Mouse (Mus musculus) hindbrain, embryonic 13.5 days (tissue): ENCODE measurements around the gene Cracr2a. TPM values are rescaled to one million over a fixed set of nuclear protein-coding genes. Genes with fewer than 3 reads are reported as not detected.

Experiments
- ATAC-seq: fragments of 200-750 bp; cut with Nextera tagmentation; 2 replicates; pipeline ENCODE4 v1.8.0; 2017; ENCODE audit warnings: moderate TSS enrichment; ENCODE audit not compliant: low FRiP score
- H3K27ac ChIP-seq: fragments of 300-500 bp; sonication (generic); 2 replicates; pipeline ENCODE4 v1.5.1; 2015; ENCODE audit warnings: inconsistent platforms, mild to moderate bottlenecking, moderate library complexity
- H3K27me3 ChIP-seq: fragments of 300-500 bp; sonication (generic); 2 replicates; pipeline ENCODE4 v1.6.1; 2015; ENCODE audit warnings: mild to moderate bottlenecking, inconsistent platforms
- H3K36me3 ChIP-seq: fragments of 300-500 bp; sonication (generic); 2 replicates; pipeline ENCODE4 v1.6.1; 2015; ENCODE audit warnings: mild to moderate bottlenecking, inconsistent platforms
- H3K4me1 ChIP-seq: fragments of 300-500 bp; sonication (generic); replicated peaks from 2 replicates; pipeline ENCODE4 v1.6.1; 2015; ENCODE audit warnings: inconsistent platforms
- H3K4me2 ChIP-seq: fragments of 300-500 bp; sonication (generic); 2 replicates; pipeline ENCODE4 v1.6.1; 2015; ENCODE audit warnings: inconsistent platforms, mild to moderate bottlenecking, moderate library complexity
- H3K4me3 ChIP-seq: fragments of 300-500 bp; sonication (generic); 2 replicates; pipeline ENCODE4 v1.5.1; 2015; ENCODE audit warnings: mild to moderate bottlenecking, inconsistent platforms
- H3K9ac ChIP-seq: fragments of 300-500 bp; sonication (generic); 2 replicates; pipeline ENCODE4 v1.6.1; 2015; ENCODE audit warnings: mild to moderate bottlenecking, inconsistent platforms
- H3K9me3 ChIP-seq: fragments of 300-500 bp; sonication (generic); 2 replicates; pipeline ENCODE4 v1.6.1; 2016; ENCODE audit warnings: inconsistent platforms
- WGBS: fragments of 180-500 bp; shearing (Covaris S2); methylation state at CpG from one replicate; pipeline ENCODE4 v1.1.7; 2015; 5-methylcytosine and 5-hydroxymethylcytosine counted together
- polyA plus RNA-seq: library from polyadenylated mRNA; unstranded; fragments of >200 nt; fragmentation: Nextera tagmentation; extraction: Ambion mirVana; gene quantifications from 2 replicates; pipeline ENCODE4 v1.2.1, GENCODE M21; 2015

Gene Cracr2a
- polyA plus RNA-seq, 1 experiment from 2014 or later: 0.77 TPM

- Histone ChIP-seq H3K9ac (no peak overlapping the region), H3K4me2 (no peak overlapping the region), H3K27ac (no peak overlapping the region), H3K4me1 (peaks cover 4% of the 10 kb centered on the region; the same call in 1 of the 2 replicates), H3K4me3 (no peak overlapping the region), H3K9me3 (no peaks in the 10 kb centered on the region), H3K27me3 (0 out of 2 replicates have a peak, but pooled peaks cover 8% of the 10 kb centered on the region), H3K36me3 (no peaks in the 10 kb centered on the region)
- 60% methylated on average over 2 of the region's 2 CpGs for WGBS
- no peak for ATAC-seq
Observed at GRCm38 (mm10) chr6:127538118-127538517, 23.0 kb upstream of the Cracr2a start.

DNA sequence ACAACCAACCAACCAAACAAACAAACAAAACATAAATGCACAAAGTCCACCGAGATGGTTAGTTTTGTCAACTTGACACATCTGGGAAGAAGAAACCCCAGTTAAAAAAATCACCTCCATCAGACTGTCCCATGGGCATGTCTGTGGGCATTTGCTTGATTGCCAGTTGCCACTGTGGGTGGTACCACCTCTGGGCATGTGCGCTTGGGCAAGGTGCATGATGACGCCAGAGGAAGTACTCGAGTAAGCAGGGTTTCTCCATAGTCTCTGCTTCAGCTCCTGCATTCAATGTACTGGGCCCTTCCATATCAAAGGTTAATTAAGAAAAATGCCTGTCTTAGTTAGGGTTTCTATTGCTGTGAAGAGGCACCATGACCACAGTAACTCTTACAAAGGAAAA, 21.9 kb upstream of the Cracr2a start:
- Histone ChIP-seq H3K27me3 (0 out of 2 replicates have a peak, but pooled peaks cover 11% of the 10 kb centered on the region), H3K9me3 (no peaks in the 10 kb centered on the region), H3K27ac (no peak overlapping the region), H3K36me3 (no peaks in the 10 kb centered on the region), H3K4me3 (no peak overlapping the region), H3K4me2 (no peak overlapping the region), H3K4me1 (peaks cover 4% of the 10 kb centered on the region; the same call in 1 of the 2 replicates), H3K9ac (no peak overlapping the region)
- ATAC-seq: no peak
- 91% methylated on average over 4 of the region's 4 CpGs for WGBS

DNA sequence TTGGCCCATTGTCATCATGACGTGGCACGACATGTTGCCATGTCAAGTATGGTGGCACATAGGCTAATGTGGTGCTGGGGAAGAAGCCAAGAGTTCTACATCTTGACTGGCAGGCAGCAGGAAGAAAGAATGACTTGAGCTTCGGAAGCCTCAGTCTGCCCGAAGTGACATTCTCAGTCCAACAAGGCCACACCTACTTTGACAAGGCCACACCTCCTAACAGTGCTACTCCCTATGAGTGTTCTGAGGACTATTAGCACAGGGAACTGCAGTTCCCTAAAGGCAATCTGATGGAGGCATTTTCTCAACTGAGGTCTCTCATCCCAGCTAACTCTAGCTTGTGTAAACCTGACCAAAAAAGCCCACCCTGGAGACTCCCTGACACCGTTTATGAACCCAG, 21.5 kb upstream of the Cracr2a start:
- Histone ChIP-seq H3K4me1 (peaks cover 4% of the 10 kb centered on the region; the same call in 1 of the 2 replicates), H3K27me3 (0 out of 2 replicates have a peak, but pooled peaks cover 11% of the 10 kb centered on the region), H3K27ac (no peak overlapping the region), H3K4me2 (no peak overlapping the region), H3K4me3 (no peak overlapping the region), H3K9ac (no peak overlapping the region), H3K9me3 (no peaks in the 10 kb centered on the region), H3K36me3 (no peaks in the 10 kb centered on the region)
- 78% methylated on average over 5 of the region's 5 CpGs for WGBS
- ATAC-seq: no peak

- no peak overlapping the region for H3K4me3 ChIP-seq
- no peaks in the 10 kb centered on the region for H3K9me3 ChIP-seq
- WGBS: 76% methylated on average over 4 of the region's 4 CpGs
Observed at GRCm38 (mm10) chr6:127540517-127540916, 20.6 kb upstream of the Cracr2a start.

DNA sequence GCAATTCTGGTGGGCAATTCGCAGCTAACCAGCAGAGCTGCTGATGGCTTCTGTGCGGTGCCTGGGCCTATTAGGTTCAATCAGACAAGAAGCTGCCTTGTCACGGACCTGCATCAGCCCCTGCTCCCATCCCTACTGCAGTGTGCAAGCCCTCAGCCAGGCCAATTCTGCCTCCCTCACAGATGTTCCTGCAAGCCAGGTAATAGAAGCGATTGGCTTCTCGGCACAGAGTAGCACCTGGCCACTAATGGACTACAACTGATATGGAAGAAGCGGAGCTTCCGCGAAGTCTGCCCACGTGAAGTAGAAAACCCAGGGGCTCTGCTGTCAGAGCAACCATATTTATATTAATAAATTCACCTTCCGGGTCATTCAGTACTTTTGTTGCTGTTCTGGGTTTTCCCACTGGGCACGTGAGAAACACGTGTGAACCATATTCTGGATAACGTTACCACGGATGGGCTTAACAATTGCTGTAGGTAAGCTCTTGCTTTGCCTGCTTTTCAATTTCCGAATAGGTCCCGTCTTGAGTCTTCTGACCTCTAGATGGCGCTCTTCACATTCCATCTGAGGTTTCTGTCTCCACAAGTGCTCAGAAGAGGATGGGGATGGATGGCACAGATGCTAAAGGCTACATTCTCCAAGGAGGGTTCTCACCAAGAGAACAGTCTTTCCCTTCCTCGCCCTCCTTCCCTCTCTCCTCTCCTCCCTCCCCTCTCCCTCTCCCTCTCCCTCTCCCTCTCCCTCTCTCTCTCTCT, 19.3 kb upstream of the Cracr2a start:
- Histone ChIP-seq H3K4me3 (no peak overlapping the region), H3K4me1 (peaks cover 4% of the 10 kb centered on the region; the same call in 1 of the 2 replicates), H3K9me3 (no peaks in the 10 kb centered on the region), H3K36me3 (no peaks in the 10 kb centered on the region), H3K9ac (peak overlapping the region; percentile 24; the same call in 1 of the 2 replicates), H3K4me2 (0 out of 2 replicates have a peak overlapping the region, but pooled peaks have one; percentile 4), H3K27me3 (0 out of 2 replicates have a peak, but pooled peaks cover 11% of the 10 kb centered on the region), H3K27ac (no peak overlapping the region)
- WGBS: 37% methylated on average over 18 of the region's 18 CpGs
- ATAC-seq: peak; percentile 85

More at GRCm38 (mm10) chr6:127540517-127540916, 20.6 kb upstream of the Cracr2a start:
- 0 out of 2 replicates have a peak, but pooled peaks cover 11% of the 10 kb centered on the region for H3K27me3 ChIP-seq
- ATAC-seq: no peak
- H3K4me2 ChIP-seq: no peak overlapping the region
- H3K27ac ChIP-seq: no peak overlapping the region
- no peaks in the 10 kb centered on the region for H3K36me3 ChIP-seq
- no peak overlapping the region for H3K9ac ChIP-seq
- peaks cover 4% of the 10 kb centered on the region; the same call in 1 of the 2 replicates for H3K4me1 ChIP-seq

GRCm38 (mm10) chr6:127546676-127547075, 14.5 kb upstream of the Cracr2a start:
- Histone ChIP-seq H3K27me3 (0 out of 2 replicates have a peak, but pooled peaks cover 7% of the 10 kb centered on the region), H3K4me2 (no peak overlapping the region), H3K27ac (no peak overlapping the region), H3K9ac (no peak overlapping the region), H3K4me3 (no peak overlapping the region), H3K4me1 (peaks cover 4% of the 10 kb centered on the region; the same call in 1 of the 2 replicates), H3K9me3 (no peaks in the 10 kb centered on the region), H3K36me3 (no peaks in the 10 kb centered on the region)
- no peak for ATAC-seq
- WGBS: 69% methylated on average over 4 of the region's 4 CpGs

DNA sequence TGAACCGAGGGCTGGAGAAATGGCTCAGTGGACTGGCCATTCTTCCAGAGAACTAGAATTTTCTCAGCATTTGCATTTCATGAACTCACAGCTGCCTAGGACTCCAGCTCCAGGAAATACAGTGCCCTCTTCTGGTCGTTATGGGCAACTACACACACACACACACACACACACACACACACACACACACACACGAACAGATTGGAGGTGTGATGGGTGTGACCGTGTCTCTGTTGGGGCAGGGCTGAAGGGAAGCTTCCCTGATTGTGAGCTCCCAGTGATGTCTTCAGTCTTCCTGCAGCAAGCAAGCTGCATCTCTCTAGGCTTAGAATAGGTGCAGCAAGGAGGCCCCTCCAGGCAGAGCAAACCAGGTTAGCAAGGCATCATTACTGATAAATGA, 8.2 kb upstream of the Cracr2a start:
- Histone ChIP-seq H3K4me3 (no peak overlapping the region), H3K27ac (no peak overlapping the region), H3K4me1 (no peaks in the 10 kb centered on the region), H3K36me3 (no peaks in the 10 kb centered on the region), H3K27me3 (no peaks in the 10 kb centered on the region), H3K4me2 (no peak overlapping the region), H3K9me3 (no peaks in the 10 kb centered on the region), H3K9ac (no peak overlapping the region)
- WGBS: 86% methylated on average over 4 of the region's 4 CpGs
- no peak for ATAC-seq

- no peak overlapping the region for H3K27ac ChIP-seq
- H3K4me1 ChIP-seq: no peaks in the 10 kb centered on the region
- no peak overlapping the region for H3K9ac ChIP-seq
- no peak for ATAC-seq
- H3K27me3 ChIP-seq: peaks cover 13% of the 10 kb centered on the region
- WGBS: 78% methylated on average over 6 of the region's 6 CpGs
- no peak overlapping the region for H3K4me3 ChIP-seq
- H3K36me3 ChIP-seq: no peaks in the 10 kb centered on the region
- no peaks in the 10 kb centered on the region for H3K9me3 ChIP-seq
- H3K4me2 ChIP-seq: no peak overlapping the region
Observed at GRCm38 (mm10) chr6:127555553-127555952, 5.6 kb upstream of the Cracr2a start.

- Histone ChIP-seq H3K9me3 (no peaks in the 10 kb centered on the region), H3K9ac (peak overlapping the region; percentile 68), H3K27ac (no peak overlapping the region), H3K4me3 (peak overlapping the region; percentile 43), H3K36me3 (no peaks in the 10 kb centered on the region), H3K4me2 (peak overlapping the region; percentile 72), H3K27me3 (peaks cover 17% of the 10 kb centered on the region), H3K4me1 (peaks cover 9% of the 10 kb centered on the region)
- no peak for ATAC-seq
- 8% methylated on average over 7 of the region's 7 CpGs for WGBS
Observed at GRCm38 (mm10) chr6:127560872-127561230, 287 bp upstream of the Cracr2a start.

DNA sequence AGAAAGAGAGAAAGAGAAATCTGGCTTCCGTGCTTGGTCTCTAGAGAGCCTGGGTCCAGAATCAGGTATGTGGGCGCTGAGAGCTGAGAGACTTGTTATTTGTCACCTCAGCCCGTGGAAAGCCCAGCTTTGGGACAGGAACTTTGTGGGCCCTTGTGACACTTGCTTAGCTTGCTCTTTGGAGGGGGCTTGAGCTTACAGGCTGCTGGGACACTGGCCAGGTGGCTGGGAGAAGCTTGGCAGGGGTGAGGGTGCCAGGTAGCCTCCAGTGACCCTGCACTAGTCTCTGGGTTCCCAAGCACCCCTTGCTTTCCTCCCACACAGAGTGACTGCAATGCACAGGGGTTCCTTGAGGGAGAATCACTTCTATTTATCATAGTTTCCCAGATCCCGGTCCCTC, 2.4 kb downstream of the Cracr2a start:
- no peak for ATAC-seq
- Histone ChIP-seq H3K27me3 (peaks cover 17% of the 10 kb centered on the region), H3K4me2 (no peak overlapping the region), H3K9ac (no peak overlapping the region), H3K4me3 (no peak overlapping the region), H3K36me3 (no peaks in the 10 kb centered on the region), H3K4me1 (peaks cover 9% of the 10 kb centered on the region), H3K27ac (no peak overlapping the region), H3K9me3 (no peaks in the 10 kb centered on the region)
- WGBS: 84% methylated on average over 4 of the region's 4 CpGs

DNA sequence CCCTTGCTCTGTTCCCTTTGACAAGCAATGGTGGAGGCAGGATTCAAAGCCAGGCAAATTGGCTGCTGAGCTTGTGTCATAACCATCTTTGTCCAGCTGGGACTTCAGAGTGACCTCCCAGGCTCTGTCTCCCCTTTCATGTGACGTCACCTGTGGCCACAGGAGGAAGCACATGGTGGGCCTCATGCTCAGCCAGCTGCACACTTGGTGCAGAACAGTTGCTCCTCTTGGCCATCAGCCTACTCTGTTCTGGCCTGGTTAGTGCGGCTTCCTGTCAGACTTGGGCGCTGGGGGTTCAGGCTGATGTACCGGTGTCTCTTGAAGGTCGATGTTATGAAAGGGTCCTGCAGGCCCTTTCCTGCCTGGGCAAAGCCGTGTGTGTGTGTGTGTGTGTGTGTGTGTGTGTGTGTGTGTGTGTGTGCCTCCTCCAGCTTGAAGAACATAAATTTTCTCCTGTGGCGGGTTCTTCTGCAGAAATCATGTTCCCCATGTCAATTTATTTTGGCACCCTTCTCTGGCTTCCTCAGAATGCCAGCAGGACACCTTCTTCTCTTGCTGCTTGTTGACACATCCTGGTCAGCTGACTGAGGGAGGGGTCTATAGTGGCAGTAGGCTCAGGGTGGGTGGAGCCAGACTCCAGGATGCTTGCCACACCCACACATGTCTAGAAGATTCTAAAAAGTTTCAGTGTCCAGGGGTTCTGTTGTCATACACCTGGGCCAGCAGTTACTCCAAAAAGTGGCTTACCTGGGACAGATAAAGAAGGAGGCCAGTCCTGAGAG, 5.0 kb downstream of the Cracr2a start:
- WGBS: 92% methylated on average over 7 of the region's 7 CpGs
- Histone ChIP-seq H3K4me2 (no peak overlapping the region), H3K4me3 (no peak overlapping the region), H3K27ac (no peak overlapping the region), H3K9me3 (no peaks in the 10 kb centered on the region), H3K27me3 (0 out of 2 replicates have a peak, but pooled peaks cover 4% of the 10 kb centered on the region), H3K4me1 (peaks cover 3% of the 10 kb centered on the region), H3K9ac (no peak overlapping the region), H3K36me3 (no peaks in the 10 kb centered on the region)
- no peak for ATAC-seq

DNA sequence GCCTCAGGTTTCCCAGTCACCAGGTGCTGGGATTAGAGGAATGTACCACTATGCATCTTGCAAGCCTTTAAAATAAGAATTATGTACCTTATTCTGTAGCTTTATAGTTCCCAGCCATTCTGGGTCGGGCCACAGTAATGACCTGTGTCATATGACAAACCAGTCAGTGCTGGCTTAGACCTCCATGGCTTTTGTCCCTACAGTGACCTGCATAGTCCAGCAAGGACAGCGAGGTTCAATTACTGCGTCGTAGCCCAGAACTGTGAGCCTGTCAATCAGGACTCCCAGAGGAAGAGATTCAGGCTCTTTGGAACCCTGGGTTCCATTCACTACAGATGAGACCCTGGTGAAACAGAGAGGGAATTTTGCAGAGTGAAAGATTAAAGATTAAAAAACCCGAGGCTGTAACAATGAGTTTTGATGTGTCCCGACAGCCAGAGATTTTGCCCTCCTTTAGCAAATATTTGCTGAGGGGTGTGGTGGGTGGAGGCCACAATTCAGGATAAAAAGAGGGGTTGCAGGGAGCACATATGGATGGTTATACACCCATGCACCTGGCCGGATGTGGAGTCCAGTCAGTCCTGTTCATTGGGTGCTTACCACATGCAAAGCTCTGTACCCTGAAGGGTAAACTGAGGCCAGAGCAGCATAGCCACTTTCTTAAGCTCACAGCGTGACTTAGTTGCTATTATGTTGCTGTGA, 10.9 kb downstream of the Cracr2a start:
- H3K9ac ChIP-seq: no peak overlapping the region
- H3K4me2 ChIP-seq: no peak overlapping the region
- H3K9me3 ChIP-seq: no peaks in the 10 kb centered on the region
- ATAC-seq: no peak
- no peaks in the 10 kb centered on the region for H3K4me1 ChIP-seq
- no peak overlapping the region for H3K27ac ChIP-seq
- no peak overlapping the region for H3K4me3 ChIP-seq
- 71% methylated on average over 8 of the region's 8 CpGs for WGBS
- H3K36me3 ChIP-seq: no peaks in the 10 kb centered on the region
- H3K27me3 ChIP-seq: no peaks in the 10 kb centered on the region
